Mouse (Mus musculus): ENCODE measurements around the gene Plxna3.

Plxna3 gene

GRCm38 (mm10) chrX:74367512-74367911 is 38.6 kb downstream of the Plxna3 start:
- DNase-seq (ENCODE audit: low read depth, low spot score) = no peak

GRCm38 (mm10) chrX:74368209-74368909 is 39.5 kb downstream of the Plxna3 start:
- DNase-seq (ENCODE audit: low read depth, low spot score) = peak; percentile 81

- peak; percentile 90 for DNase-seq (ENCODE audit: low read depth, low spot score)
Measured at GRCm38 (mm10) chrX:74372888-74373549, 44.2 kb downstream of the Plxna3 start, which contains the start of the genes Ubl4a and Slc10a3. TSS of gene Ubl4a (minus strand) at chrX:74373218. TSS of gene Slc10a3 (minus strand) at chrX:74373349.

- no peak for DNase-seq (ENCODE audit: low read depth, low spot score)
Measured at GRCm38 (mm10) chrX:74384451-74384850, 55.6 kb downstream of the Plxna3 start.

GRCm38 (mm10) chrX:74388153-74388552 is 59.3 kb downstream of the Plxna3 start:
- no peak for DNase-seq (ENCODE audit: low read depth, low spot score)

- peak; percentile 90 for DNase-seq (ENCODE audit: low read depth, low spot score)
Measured at GRCm38 (mm10) chrX:74392535-74393443, 63.9 kb downstream of the Plxna3 start, which contains the start of the genes Fam3a and Ikbkg. TSS of gene Fam3a (minus strand) at chrX:74393272. TSS of gene Ikbkg (plus strand) at chrX:74393290.

Measured in A20 (cell line).